Mouse (Mus musculus) retina, adult 2 months (tissue): ENCODE measurements around the gene Prdm9.

ENCODE experiments used
- DNase-seq: peaks from one replicate; pipeline ENCODE4 v3.0.0-alpha.2; 2012; ENCODE audit warnings: low read depth, low spot score

Gene Prdm9

GRCm38 (mm10) chr17:15527811-15528136, 36.4 kb downstream of the Prdm9 start:
- DNase-seq: no peak

GRCm38 (mm10) chr17:15526986-15527810, 37.0 kb downstream of the Prdm9 start, which contains the start of gene Pdcd2:
Pdcd2 (minus strand) TSS chr17:15527301.
- peak; percentile 78 for DNase-seq

GRCm38 (mm10) chr17:15526304-15526703, 37.9 kb downstream of the Prdm9 start:
- no peak for DNase-seq

- no peak for DNase-seq
These were observed 45.4 kb downstream of the Prdm9 start for GRCm38 (mm10) chr17:15518766-15519165.

GRCm38 (mm10) chr17:15518186-15518585, 46.0 kb downstream of the Prdm9 start:
- DNase-seq: no peak

- no peak for DNase-seq
These were observed 46.4 kb downstream of the Prdm9 start for GRCm38 (mm10) chr17:15517776-15518175.

GRCm38 (mm10) chr17:15510694-15511093, 53.5 kb downstream of the Prdm9 start:
- no peak for DNase-seq

- DNase-seq: peak; percentile 96
These were observed 64.3 kb downstream of the Prdm9 start, which contains the start of the genes Psmb1 and Tbp for GRCm38 (mm10) chr17:15499656-15500394. Psmb1 (minus strand) TSS chr17:15499751. Tbp (plus strand) TSS chr17:15499888.

GRCm38 (mm10) chr17:15498753-15499113, 65.4 kb downstream of the Prdm9 start:
- peak; percentile 1 for DNase-seq

GRCm38 (mm10) chr17:15497882-15498752, 66.0 kb downstream of the Prdm9 start:
- peak; percentile 81 for DNase-seq
